Mouse (Mus musculus) brain, embryonic 14.5 days (tissue): ENCODE data around the gene Polr2j.

Experiments used
- CTCF ChIP-seq: fragments of 200-500 bp; IDR thresholded peaks from 2 replicates; pipeline ENCODE4 v1.5.1; 2012; ENCODE audit warnings: inconsistent platforms, mild to moderate bottlenecking, moderate library complexity, borderline replicate concordance; ENCODE audit not compliant: insufficient read depth, insufficient read length; ENCODE audit errors: extremely low read depth
- POLR2A ChIP-seq: fragments of 200-500 bp; IDR thresholded peaks from 2 replicates; pipeline ENCODE4 v1.6.1; 2012; ENCODE audit warnings: mild to moderate bottlenecking, inconsistent platforms, borderline replicate concordance; ENCODE audit not compliant: poor library complexity, insufficient read depth, insufficient read length, severe bottlenecking; ENCODE audit errors: extremely low read depth

GRCm38 (mm10) chr5:136144606-136145430, 28.4 kb downstream of the Polr2j start:
- no peak for TF ChIP-seq CTCF
- no peak for TF ChIP-seq POLR2A
